Mouse (Mus musculus) heart, embryonic 14.5 days (tissue): ENCODE measurements at regions not wholly inside any gene's neighbourhood (a gene's known extent, or its start where the extent isn't known, plus 50 kb on each side); places are given as distances from the start of the nearest gene placed in this dataset.
A peak's percentile ranks its signal among the peaks of the same experiment; 100 is the strongest.

Experiments used
- ATAC-seq: fragments of 200-750 bp; cut with Nextera tagmentation; 2 replicates; pipeline ENCODE4 v1.8.0; 2017; ENCODE audit warnings: low read depth, moderate TSS enrichment; ENCODE audit not compliant: insufficient number of reproducible peaks, insufficient read depth, low FRiP score
- H3K27ac ChIP-seq, 2 experiments: fragments of 200-500 bp in 1 of 2; fragments of 300-500 bp in 1 of 2; sonication (generic) in 1 of 2; replicated peaks in 1 of 2; 2 replicates each; pipeline ENCODE4 v1.5.1; 2012 to 2014; ENCODE audit warnings: low read depth in 2 of 2, low read length in 2 of 2, control low read depth in 1 of 2, mild to moderate bottlenecking in 1 of 2, mixed read lengths in 1 of 2; ENCODE audit not compliant: control insufficient read depth in 1 of 2, insufficient read depth in 1 of 2
- H3K27me3 ChIP-seq: fragments of 300-500 bp; sonication (generic); 2 replicates; pipeline ENCODE4 v1.6.1; 2014; ENCODE audit warnings: mild to moderate bottlenecking, low read length, control low read depth; ENCODE audit not compliant: control insufficient read depth, insufficient read depth
- H3K36me3 ChIP-seq: fragments of 300-500 bp; sonication (generic); 2 replicates; pipeline ENCODE4 v1.6.1; 2014; ENCODE audit warnings: mild to moderate bottlenecking, control low read depth, low read length, mixed read lengths; ENCODE audit not compliant: control insufficient read depth, insufficient read depth
- H3K4me1 ChIP-seq, 2 experiments: fragments of 200-500 bp in 1 of 2; fragments of 300-500 bp in 1 of 2; sonication (generic) in 1 of 2; 2 replicates each; pipeline ENCODE4 v1.6.1; 2012 to 2014; ENCODE audit warnings: low read length in 2 of 2, control low read depth in 1 of 2, mixed read lengths in 1 of 2; ENCODE audit not compliant: control insufficient read depth in 2 of 2, insufficient read depth in 2 of 2
- H3K4me2 ChIP-seq: fragments of 300-500 bp; sonication (generic); 2 replicates; pipeline ENCODE4 v1.6.1; 2014; ENCODE audit warnings: mild to moderate bottlenecking, low read length
- H3K4me3 ChIP-seq, 2 experiments: fragments of 200-500 bp in 1 of 2; fragments of 300-500 bp in 1 of 2; sonication (generic) in 1 of 2; 2 replicates each; pipeline ENCODE4 v1.5.1; 2012 to 2014; ENCODE audit warnings: low read length in 2 of 2, mild to moderate bottlenecking in 2 of 2, control low read depth in 1 of 2, low read depth in 1 of 2, moderate library complexity in 1 of 2; ENCODE audit not compliant: control insufficient read depth in 1 of 2, insufficient read depth in 1 of 2
- H3K9ac ChIP-seq: fragments of 300-500 bp; sonication (generic); 2 replicates; pipeline ENCODE4 v1.6.1; 2014; ENCODE audit warnings: mild to moderate bottlenecking, low read length
- H3K9me3 ChIP-seq: fragments of 300-500 bp; sonication (generic); 2 replicates; pipeline ENCODE4 v1.6.1; 2016; ENCODE audit warnings: low read length, control low read depth; ENCODE audit not compliant: control insufficient read depth
- WGBS: fragments of 180-500 bp; shearing (Covaris S2); extraction: QIAGEN DNeasy Blood & Tissue Kit; methylation state at CpG from one replicate; pipeline ENCODE4 v1.1.7; 2014; 5-methylcytosine and 5-hydroxymethylcytosine counted together

- Histone ChIP-seq H3K27me3 (peaks cover 4% of the 10 kb centered on the region; the same call in 1 of the 2 replicates), H3K27ac (no peak overlapping the region), H3K9ac (no peak overlapping the region), H3K4me3 (peak overlapping the region; percentile 15 to 21; a peak in 3 of 4 replicates), H3K4me1 (peaks cover 4 to 10% of the 10 kb centered on the region in 2 experiments), H3K36me3 (no peaks in the 10 kb centered on the region), H3K4me2 (peak overlapping the region; percentile 58), H3K9me3 (peaks cover 4% of the 10 kb centered on the region; the same call in 1 of the 2 replicates)
- no peak for ATAC-seq
- 18% methylated on average over 16 of the region's 16 CpGs for WGBS
Measured at GRCm38 (mm10) chr16:30145465-30146207, 81.5 kb downstream of the Hes1 start.

GRCm38 (mm10) chr16:30146208-30146525 is 82.0 kb downstream of the Hes1 start:
- 79% methylated on average over 1 of the region's 1 CpGs for WGBS
- no peak overlapping the region for H3K4me2 ChIP-seq
- H3K4me3 ChIP-seq: no peak overlapping the region
- H3K27ac ChIP-seq: no peak overlapping the region
- no peak overlapping the region for H3K9ac ChIP-seq
- ATAC-seq: no peak
- peaks cover 5 to 13% of the 10 kb centered on the region in 2 experiments for H3K4me1 ChIP-seq
- peaks cover 4% of the 10 kb centered on the region; the same call in 1 of the 2 replicates for H3K27me3 ChIP-seq
- no peaks in the 10 kb centered on the region for H3K36me3 ChIP-seq
- peaks cover 4% of the 10 kb centered on the region; the same call in 1 of the 2 replicates for H3K9me3 ChIP-seq

GRCm38 (mm10) chr16:30147296-30147695 is 83.1 kb downstream of the Hes1 start:
- Histone ChIP-seq H3K4me2 (no peak overlapping the region), H3K4me3 (no peak overlapping the region), H3K4me1 (peaks cover 7 to 16% of the 10 kb centered on the region in 2 experiments), H3K9me3 (peaks cover 4% of the 10 kb centered on the region; the same call in 1 of the 2 replicates), H3K36me3 (no peaks in the 10 kb centered on the region), H3K27me3 (peaks cover 4% of the 10 kb centered on the region; the same call in 1 of the 2 replicates), H3K9ac (no peak overlapping the region), H3K27ac (no peak overlapping the region)
- whole genome bisulfite sequencing: 86% methylated on average over 4 of the region's 4 CpGs
- ATAC-seq: no peak

GRCm38 (mm10) chr16:30151104-30151503 is 86.9 kb downstream of the Hes1 start:
- 46% methylated on average over 3 of the region's 3 CpGs for WGBS
- Histone ChIP-seq H3K4me3 (no peak overlapping the region), H3K36me3 (no peaks in the 10 kb centered on the region), H3K27me3 (peaks cover 4% of the 10 kb centered on the region), H3K4me2 (no peak overlapping the region), H3K4me1 (peaks cover 3 to 6% of the 10 kb centered on the region in 2 experiments; a peak in 2 of 4 replicates), H3K9me3 (peaks cover 4% of the 10 kb centered on the region; the same call in 1 of the 2 replicates), H3K27ac (no peak overlapping the region), H3K9ac (no peak overlapping the region)
- no peak for ATAC-seq

GRCm38 (mm10) chr16:30155070-30155469 is 90.9 kb downstream of the Hes1 start:
- 22% methylated on average over 6 of the region's 6 CpGs for WGBS
- peaks cover 3% of the 10 kb centered on the region; the same call in 1 of the 2 replicates for H3K27me3 ChIP-seq
- H3K4me2 ChIP-seq: no peak overlapping the region
- H3K4me1 ChIP-seq: peaks cover 3 to 6% of the 10 kb centered on the region in 2 experiments; a peak in 2 of 4 replicates
- H3K27ac ChIP-seq: no peak overlapping the region
- H3K9me3 ChIP-seq: no peaks in the 10 kb centered on the region
- no peak for ATAC-seq
- no peak overlapping the region for H3K9ac ChIP-seq
- no peaks in the 10 kb centered on the region for H3K36me3 ChIP-seq
- H3K4me3 ChIP-seq: no peak overlapping the region

GRCm38 (mm10) chr16:30155486-30156246 is 91.5 kb downstream of the Hes1 start:
- Histone ChIP-seq H3K27ac (no peak overlapping the region), H3K9me3 (no peaks in the 10 kb centered on the region), H3K9ac (no peak overlapping the region), H3K27me3 (peaks cover 3% of the 10 kb centered on the region; the same call in 1 of the 2 replicates), H3K4me2 (no peak overlapping the region), H3K4me3 (no peak overlapping the region), H3K4me1 (peaks cover 3 to 9% of the 10 kb centered on the region in 2 experiments; a peak in 2 of 4 replicates), H3K36me3 (no peaks in the 10 kb centered on the region)
- WGBS: 19% methylated on average over 6 of the region's 6 CpGs
- ATAC-seq: no peak

- ATAC-seq: no peak
- Histone ChIP-seq H3K4me2 (no peak overlapping the region), H3K36me3 (no peaks in the 10 kb centered on the region), H3K27ac (no peak overlapping the region), H3K9me3 (no peaks in the 10 kb centered on the region), H3K9ac (no peak overlapping the region), H3K27me3 (peaks cover 2% of the 10 kb centered on the region; the same call in 1 of the 2 replicates), H3K4me3 (no peak overlapping the region), H3K4me1 (peaks cover 0 to 3% of the 10 kb centered on the region in 2 experiments; a peak in 1 of 4 replicates)
- WGBS: 83% methylated on average over 9 of the region's 9 CpGs
Measured at GRCm38 (mm10) chr16:30158184-30158583, 94.0 kb downstream of the Hes1 start.
